Comparison of ENCODE assay signal across 10 mouse cellular contexts in genomic region chr13:52187841-52188604, GRCm38 (mm10).
DNase-seq lines count a peak whose midpoint lies in the region; ATAC-seq lines count a peak whose summit lies in the region.
"Had no signal": no experiment of that assay in that cellular context is flagged by ENCODE, and none has a peak within 500 bp of the region (broad histone marks: within the 10 kb centered on the region; RNA-seq: fewer than 3 reads in every experiment).

No protein-coding gene starts in this region.

- DNase-seq in heart, postnatal 25 days (ENCODE audit: low spot score): no peak
- peak; percentile 68 for DNase-seq in fat pad, adult 2 months (ENCODE audit: extremely low read depth, low read depth, low spot score)
- DNase-seq in heart, postnatal 4 days: peak; percentile 28
- no peak for DNase-seq in T-cell, adult 2 months (ENCODE audit: low spot score)
- DNase-seq: right cerebral cortex, postnatal 25 days; thymus, adult 18-20 months had no signal

- no peak overlapping the region for H3K9ac ChIP-seq in heart, embryonic 14.5 days (ENCODE audit: low read length)
- no peak overlapping the region for H3K9ac ChIP-seq in midbrain, embryonic 13.5 days (replicated peaks)
- H3K9ac ChIP-seq in kidney, embryonic 14.5 days (ENCODE audit: low read depth, low read length): no peak overlapping the region
- H3K9ac ChIP-seq: forebrain, embryonic 12.5 days had no signal

- H3K9me3 ChIP-seq in heart, embryonic 14.5 days (ENCODE audit: control insufficient read depth, low read length): no peaks in the 10 kb centered on the region
- H3K9me3 ChIP-seq in midbrain, embryonic 13.5 days: no peaks in the 10 kb centered on the region
- no peaks in the 10 kb centered on the region for H3K9me3 ChIP-seq in kidney, embryonic 14.5 days (ENCODE audit: control insufficient read depth, low read length)
- H3K9me3 ChIP-seq: forebrain, embryonic 12.5 days had no signal

- no peak overlapping the region; a peak in 1 of 4 replicates for H3K27ac ChIP-seq in heart, embryonic 14.5 days (replicated peaks in 1 of 2; ENCODE audit: control insufficient read depth in 1 of 2, insufficient read depth in 1 of 2, low read depth in 2 of 2, low read length in 2 of 2)
- H3K27ac ChIP-seq in midbrain, embryonic 13.5 days: no peak overlapping the region
- no peak overlapping the region for H3K27ac ChIP-seq in kidney, embryonic 14.5 days (ENCODE audit: low read depth, low read length)
- H3K27ac ChIP-seq: forebrain, embryonic 12.5 days had no signal

- H3K4me1 ChIP-seq in heart, embryonic 14.5 days (ENCODE audit: control insufficient read depth in 2 of 2, insufficient read depth in 2 of 2, low read length in 2 of 2): peaks cover 12 to 15% of the 10 kb centered on the region in 2 experiments; a peak in 3 of 4 replicates
- H3K4me1 ChIP-seq in midbrain, embryonic 13.5 days (replicated peaks): peaks cover 12% of the 10 kb centered on the region; the same call in 1 of the 2 replicates
- no peaks in the 10 kb centered on the region for H3K4me1 ChIP-seq in kidney, embryonic 14.5 days (ENCODE audit: control insufficient read depth, insufficient read depth, low read length)

- no peaks in the 10 kb centered on the region for H3K36me3 ChIP-seq in heart, embryonic 14.5 days (ENCODE audit: control insufficient read depth, insufficient read depth, low read length)
- H3K36me3 ChIP-seq in midbrain, embryonic 13.5 days: no peaks in the 10 kb centered on the region
- H3K36me3 ChIP-seq in kidney, embryonic 14.5 days (ENCODE audit: control insufficient read depth, insufficient read depth, low read length): no peaks in the 10 kb centered on the region
- H3K36me3 ChIP-seq: forebrain, embryonic 12.5 days had no signal

- no peak overlapping the region for H3K4me3 ChIP-seq in heart, embryonic 14.5 days (ENCODE audit: control insufficient read depth in 1 of 2, insufficient read depth in 1 of 2, low read depth in 1 of 2, low read length in 2 of 2)
- no peak overlapping the region for H3K4me3 ChIP-seq in midbrain, embryonic 13.5 days (replicated peaks)
- no peak overlapping the region for H3K4me3 ChIP-seq in kidney, embryonic 14.5 days (ENCODE audit: low read length)
- H3K4me3 ChIP-seq: forebrain, embryonic 12.5 days had no signal

- H3K4me2 ChIP-seq in heart, embryonic 14.5 days (ENCODE audit: low read length): no peak overlapping the region
- no peak overlapping the region for H3K4me2 ChIP-seq in midbrain, embryonic 13.5 days (replicated peaks)
- H3K4me2 ChIP-seq in kidney, embryonic 14.5 days (replicated peaks; ENCODE audit: low read depth, low read length): no peak overlapping the region
- H3K4me2 ChIP-seq: forebrain, embryonic 12.5 days had no signal

- WGBS in heart, embryonic 14.5 days: 78% methylated on average over 8 of the region's 8 CpGs
- WGBS in midbrain, embryonic 13.5 days: 75% methylated on average over 8 of the region's 8 CpGs
- WGBS in kidney, embryonic 14.5 days: 87% methylated on average over 8 of the region's 8 CpGs

- ATAC-seq in heart, embryonic 14.5 days (ENCODE audit: insufficient number of reproducible peaks, insufficient read depth, low FRiP score, low read depth): peak; percentile 51; the same call in 1 of the 2 replicates
- peak; percentile 73 for ATAC-seq in midbrain, embryonic 13.5 days
- ATAC-seq in kidney, embryonic 14.5 days (ENCODE audit: low FRiP score, low TSS enrichment): no peak

- H3K27me3 ChIP-seq in heart, embryonic 14.5 days (ENCODE audit: control insufficient read depth, insufficient read depth, low read length): no peaks in the 10 kb centered on the region
- peaks cover 48% of the 10 kb centered on the region for H3K27me3 ChIP-seq in midbrain, embryonic 13.5 days
- H3K27me3 ChIP-seq in kidney, embryonic 14.5 days (ENCODE audit: control insufficient read depth, insufficient read depth, low read length): no peaks in the 10 kb centered on the region

- intact Hi-C loops in heart, postnatal 25 days (cut with DNase I): no loop called here

Comparison
In these comparisons a context has a peak if more than half of its experiments do, and no peak if none do; other contexts are left out.
1. DNase-seq: peak in fat pad, adult 2 months (single experiment) and heart, postnatal 4 days (single experiment); none in heart, postnatal 25 days (single experiment) and T-cell, adult 2 months (single experiment).